Mouse (Mus musculus): ENCODE results near the gene Tmem87a.

The Tmem87a gene

GRCm38 (mm10) chr2:120403986-120404822 is at the start of gene Tmem87a:
TSS of gene Tmem87a (minus strand) at chr2:120404113.
- peak; percentile 99 for DNase-seq (ENCODE audit: low spot score)

- DNase-seq (ENCODE audit: low spot score): no peak
Measured at GRCm38 (mm10) chr2:120452600-120452999, 48.7 kb upstream of the Tmem87a start.

- DNase-seq (ENCODE audit: low spot score): no peak
Measured at GRCm38 (mm10) chr2:120450724-120451123, 46.8 kb upstream of the Tmem87a start.

- no peak for DNase-seq (ENCODE audit: low spot score)
Measured at GRCm38 (mm10) chr2:120447306-120447705, 43.4 kb upstream of the Tmem87a start.

GRCm38 (mm10) chr2:120446373-120446772 is 42.5 kb upstream of the Tmem87a start:
- no peak for DNase-seq (ENCODE audit: low spot score)

- no peak for DNase-seq (ENCODE audit: low spot score)
Measured at GRCm38 (mm10) chr2:120444486-120444885, 40.6 kb upstream of the Tmem87a start.

GRCm38 (mm10) chr2:120424386-120424785 is 20.5 kb upstream of the Tmem87a start:
- DNase-seq (ENCODE audit: low spot score): no peak

GRCm38 (mm10) chr2:120414738-120415414 is 11.0 kb upstream of the Tmem87a start:
- no peak for DNase-seq (ENCODE audit: low spot score)

- DNase-seq (ENCODE audit: low spot score): no peak
Measured at GRCm38 (mm10) chr2:120414113-120414512, 10.2 kb upstream of the Tmem87a start.

GRCm38 (mm10) chr2:120411096-120411628 is 7.2 kb upstream of the Tmem87a start:
- no peak for DNase-seq (ENCODE audit: low spot score)

GRCm38 (mm10) chr2:120404823-120405765 is 1.2 kb upstream of the Tmem87a start:
- no peak for DNase-seq (ENCODE audit: low spot score)

GRCm38 (mm10) chr2:120403653-120403985 is 294 bp downstream of the Tmem87a start, which contains the start of gene Ganc:
TSS of gene Ganc (plus strand) at chr2:120403896.
- DNase-seq (ENCODE audit: low spot score): no peak

GRCm38 (mm10) chr2:120402813-120403212 is 1.1 kb downstream of the Tmem87a start:
- peak; percentile 39 for DNase-seq (ENCODE audit: low spot score)

- no peak for DNase-seq (ENCODE audit: low spot score)
Measured at GRCm38 (mm10) chr2:120397951-120398350, 6.0 kb downstream of the Tmem87a start.

- DNase-seq (ENCODE audit: low spot score): no peak
Measured at GRCm38 (mm10) chr2:120392406-120392805, 11.5 kb downstream of the Tmem87a start.

GRCm38 (mm10) chr2:120390934-120391333 is 13.0 kb downstream of the Tmem87a start:
- DNase-seq (ENCODE audit: low spot score): no peak

GRCm38 (mm10) chr2:120389376-120389775 is 14.5 kb downstream of the Tmem87a start:
- no peak for DNase-seq (ENCODE audit: low spot score)

GRCm38 (mm10) chr2:120387291-120387690 is 16.6 kb downstream of the Tmem87a start:
- no peak for DNase-seq (ENCODE audit: low spot score)

- DNase-seq (ENCODE audit: low spot score): no peak
Measured at GRCm38 (mm10) chr2:120386264-120386663, 17.6 kb downstream of the Tmem87a start.

GRCm38 (mm10) chr2:120373858-120374257 is 30.1 kb downstream of the Tmem87a start:
- no peak for DNase-seq (ENCODE audit: low spot score)

GRCm38 (mm10) chr2:120367416-120368207 is 36.3 kb downstream of the Tmem87a start:
- no peak for DNase-seq (ENCODE audit: low spot score)

Data from adipocyte (in vitro differentiated cells).